Mouse (Mus musculus): Measurements from ENCODE around the gene Odf3b. TPM values are rescaled to one million over a fixed set of nuclear protein-coding genes. Genes with fewer than 3 reads are reported as not detected.

The Odf3b gene
- polyA plus RNA-seq, 1 experiment from 2014 or later, result 0.80 TPM

- H3K9ac ChIP-seq (replicated peaks; ENCODE audit: low read depth, low read length), result no peak overlapping the region
- no peak overlapping the region for H3K4me3 ChIP-seq (ENCODE audit: low read depth, low read length)
- H3K27ac ChIP-seq (ENCODE audit: low read length), result no peak overlapping the region
- ATAC-seq (ENCODE audit: insufficient number of reproducible peaks, insufficient read depth, low FRiP score, low read depth), result no peak
- WGBS, result 90% methylated on average over 2 of the region's 2 CpGs
- H3K4me2 ChIP-seq (replicated peaks; ENCODE audit: low read depth, low read length), result no peak overlapping the region
- H3K9me3 ChIP-seq (ENCODE audit: control insufficient read depth, low read depth, low read length), result no peaks in the 10 kb centered on the region
- H3K36me3 ChIP-seq (ENCODE audit: control insufficient read depth, insufficient read depth, low read length), result no peaks in the 10 kb centered on the region
- no peaks in the 10 kb centered on the region for H3K27me3 ChIP-seq (ENCODE audit: control insufficient read depth, insufficient read depth, low read length)
- no peaks in the 10 kb centered on the region for H3K4me1 ChIP-seq (ENCODE audit: control insufficient read depth, insufficient read depth, low read length)
Measured at GRCm38 (mm10) chr15:89339696-89340095, 39.4 kb downstream of the Odf3b start.

GRCm38 (mm10) chr15:89336422-89336821 is 42.7 kb downstream of the Odf3b start:
- ATAC-seq (ENCODE audit: insufficient number of reproducible peaks, insufficient read depth, low FRiP score, low read depth), result no peak
- 84% methylated on average over 14 of the region's 14 CpGs for WGBS

GRCm38 (mm10) chr15:89334774-89335537 is 44.1 kb downstream of the Odf3b start:
- H3K36me3 ChIP-seq (ENCODE audit: control insufficient read depth, insufficient read depth, low read length), result no peaks in the 10 kb centered on the region
- 84% methylated on average over 17 of the region's 17 CpGs for WGBS
- no peak for ATAC-seq (ENCODE audit: insufficient number of reproducible peaks, insufficient read depth, low FRiP score, low read depth)
- no peak overlapping the region for H3K27ac ChIP-seq (ENCODE audit: low read length)
- no peaks in the 10 kb centered on the region for H3K4me1 ChIP-seq (ENCODE audit: control insufficient read depth, insufficient read depth, low read length)
- no peak overlapping the region for H3K4me2 ChIP-seq (replicated peaks; ENCODE audit: low read depth, low read length)
- no peak overlapping the region for H3K9ac ChIP-seq (replicated peaks; ENCODE audit: low read depth, low read length)
- H3K4me3 ChIP-seq (ENCODE audit: low read depth, low read length), result no peak overlapping the region
- no peaks in the 10 kb centered on the region for H3K27me3 ChIP-seq (ENCODE audit: control insufficient read depth, insufficient read depth, low read length)
- no peaks in the 10 kb centered on the region for H3K9me3 ChIP-seq (ENCODE audit: control insufficient read depth, low read depth, low read length)

More at GRCm38 (mm10) chr15:89336422-89336821, 42.7 kb downstream of the Odf3b start:
- Histone ChIP-seq H3K9ac (replicated peaks; ENCODE audit: low read depth, low read length) (no peak overlapping the region), H3K27me3 (ENCODE audit: control insufficient read depth, insufficient read depth, low read length) (no peaks in the 10 kb centered on the region), H3K36me3 (ENCODE audit: control insufficient read depth, insufficient read depth, low read length) (no peaks in the 10 kb centered on the region), H3K4me1 (ENCODE audit: control insufficient read depth, insufficient read depth, low read length) (no peaks in the 10 kb centered on the region), H3K9me3 (ENCODE audit: control insufficient read depth, low read depth, low read length) (no peaks in the 10 kb centered on the region), H3K4me2 (replicated peaks; ENCODE audit: low read depth, low read length) (no peak overlapping the region), H3K27ac (ENCODE audit: low read length) (no peak overlapping the region), H3K4me3 (ENCODE audit: low read depth, low read length) (no peak overlapping the region)

- no peak within 1 kb of the TSS for H3K4me3 ChIP-seq (ENCODE audit: low read depth, low read length)
- no peak within 1 kb of the TSS for H3K27ac ChIP-seq (ENCODE audit: low read length)
- no peaks in the 10 kb centered on the region for H3K9me3 ChIP-seq (ENCODE audit: control insufficient read depth, low read depth, low read length)
- 85% methylated on average over 7 of the region's 7 CpGs for WGBS
- no peaks in the 10 kb centered on the region for H3K4me1 ChIP-seq (ENCODE audit: control insufficient read depth, insufficient read depth, low read length)
- no peak within 1 kb of the TSS for H3K9ac ChIP-seq (replicated peaks; ENCODE audit: low read depth, low read length)
- no peaks in the 10 kb centered on the region for H3K36me3 ChIP-seq (ENCODE audit: control insufficient read depth, insufficient read depth, low read length)
- no peak for ATAC-seq (ENCODE audit: insufficient number of reproducible peaks, insufficient read depth, low FRiP score, low read depth)
- no peak within 1 kb of the TSS for H3K4me2 ChIP-seq (replicated peaks; ENCODE audit: low read depth, low read length)
- no peaks in the 10 kb centered on the region for H3K27me3 ChIP-seq (ENCODE audit: control insufficient read depth, insufficient read depth, low read length)
Measured at GRCm38 (mm10) chr15:89334271-89334670, 44.8 kb downstream of the Odf3b start, which contains the start of gene Miox. TSS of gene Miox (plus strand) at chr15:89334398.

Other genes starting within 250 kb of the Odf3b start
- gene Mapk12, start 238.6 kb downstream of the Odf3b start, polyA plus RNA-seq (2014; fragmentation: Nextera tagmentation; extraction: Ambion mirVana), result 4.4 and 5.2 TPM in 2 replicates
- gene Mapk11, start 229.7 kb downstream of the Odf3b start, polyA plus RNA-seq (2014; fragmentation: Nextera tagmentation; extraction: Ambion mirVana), result 6.5 and 7.9 TPM in 2 replicates
- 146 and 147 TPM in 2 replicates for gene Plxnb2, start 198.5 kb downstream of the Odf3b start, polyA plus RNA-seq (2014; fragmentation: Nextera tagmentation; extraction: Ambion mirVana)
- gene Dennd6b, start 182.8 kb downstream of the Odf3b start, polyA plus RNA-seq (2014; fragmentation: Nextera tagmentation; extraction: Ambion mirVana), result 16.4 and 17.6 TPM in 2 replicates
- 33.5 and 34.6 TPM in 2 replicates for gene Ppp6r2, start 167.7 kb downstream of the Odf3b start, polyA plus RNA-seq (2014; fragmentation: Nextera tagmentation; extraction: Ambion mirVana)
- gene Sbf1, start 64.0 kb downstream of the Odf3b start, polyA plus RNA-seq (2014; fragmentation: Nextera tagmentation; extraction: Ambion mirVana), result 60.4 and 63.0 TPM in 2 replicates
- gene Adm2, start 56.6 kb downstream of the Odf3b start, polyA plus RNA-seq (2014; fragmentation: Nextera tagmentation; extraction: Ambion mirVana), result not detected in 2 replicates
- gene Miox, start 44.9 kb downstream of the Odf3b start, polyA plus RNA-seq (2014; fragmentation: Nextera tagmentation; extraction: Ambion mirVana), result not detected in 2 replicates
- 46.5 and 47.0 TPM in 2 replicates for gene Lmf2, start 23.6 kb downstream of the Odf3b start, polyA plus RNA-seq (2014; fragmentation: Nextera tagmentation; extraction: Ambion mirVana)
- gene Ncaph2, start 23.6 kb downstream of the Odf3b start, polyA plus RNA-seq (2014; fragmentation: Nextera tagmentation; extraction: Ambion mirVana), result 148 and 159 TPM in 2 replicates
- gene Sco2, start 5.4 kb downstream of the Odf3b start, polyA plus RNA-seq (2014; fragmentation: Nextera tagmentation; extraction: Ambion mirVana), result 4.6 and 6.8 TPM in 2 replicates
- 1.1 and 2.5 TPM in 2 replicates for gene Tymp, start 2.2 kb downstream of the Odf3b start, polyA plus RNA-seq (2014; fragmentation: Nextera tagmentation; extraction: Ambion mirVana)
- gene Klhdc7b, start 5.6 kb upstream of the Odf3b start, polyA plus RNA-seq (2014; fragmentation: Nextera tagmentation; extraction: Ambion mirVana), result 0.06 TPM in 1 of 2 replicates, not detected in the other
- not detected in 2 replicates for gene Syce3, start 31.2 kb upstream of the Odf3b start, polyA plus RNA-seq (2014; fragmentation: Nextera tagmentation; extraction: Ambion mirVana)
- gene Cpt1b, start 46.6 kb upstream of the Odf3b start, polyA plus RNA-seq (2014; fragmentation: Nextera tagmentation; extraction: Ambion mirVana), result 0.46 and 0.53 TPM in 2 replicates
- 2.4 and 3.5 TPM in 2 replicates for gene C730034F03Rik, start 50.3 kb upstream of the Odf3b start, polyA plus RNA-seq (2014; fragmentation: Nextera tagmentation; extraction: Ambion mirVana)
- not detected in 2 replicates for gene Gm44502, start 50.4 kb upstream of the Odf3b start, polyA plus RNA-seq (2014; fragmentation: Nextera tagmentation; extraction: Ambion mirVana)
- gene Chkb, start 50.6 kb upstream of the Odf3b start, polyA plus RNA-seq (2014; fragmentation: Nextera tagmentation; extraction: Ambion mirVana), result 52.2 and 54.5 TPM in 2 replicates
- 3.1 and 4.0 TPM in 2 replicates for gene Mapk8ip2, start 74.6 kb upstream of the Odf3b start, polyA plus RNA-seq (2014; fragmentation: Nextera tagmentation; extraction: Ambion mirVana)
- 14.8 and 16.7 TPM in 2 replicates for gene Arsa, start 98.1 kb upstream of the Odf3b start, polyA plus RNA-seq (2014; fragmentation: Nextera tagmentation; extraction: Ambion mirVana)
- 2.4 and 2.8 TPM in 2 replicates for gene Shank3, start 120.3 kb upstream of the Odf3b start, polyA plus RNA-seq (2014; fragmentation: Nextera tagmentation; extraction: Ambion mirVana)
- gene Acr, start 189.0 kb upstream of the Odf3b start, polyA plus RNA-seq (2014; fragmentation: Nextera tagmentation; extraction: Ambion mirVana), result 0.27 and 0.64 TPM in 2 replicates
- gene Rabl2, start 212.6 kb upstream of the Odf3b start, polyA plus RNA-seq (2014; fragmentation: Nextera tagmentation; extraction: Ambion mirVana), result 52.6 and 52.8 TPM in 2 replicates

All from stomach, embryonic 14.5 days (tissue).